Mouse (Mus musculus): Measurements from ENCODE around the gene Gm49322.
A peak's percentile ranks its signal among the peaks of the same experiment; 100 is the strongest.

GRCm38 (mm10) chr10:80566375-80567092 is 39.3 kb upstream of the Gm49322 start:
- peak; percentile 16; the same call in 1 of the 2 replicates for TF ChIP-seq POLR2A (IDR thresholded peaks at IDR 0.05; ENCODE audit: borderline replicate concordance, control insufficient read depth, low read depth, low read length)
- TF ChIP-seq CTCF (IDR thresholded peaks at IDR 0.05; ENCODE audit: control insufficient read depth, insufficient read depth, low read length), result peak; percentile 99

Data from bone marrow, adult 2 months (tissue).